Mouse (Mus musculus) midbrain, embryonic 15.5 days (tissue): ENCODE data around the gene Cercam. TPM values are rescaled to one million over a fixed set of nuclear protein-coding genes. Genes with fewer than 3 reads are reported as not detected.

Source experiments
- ATAC-seq: fragments of 200-750 bp; cut with Nextera tagmentation; replicated peaks from 2 replicates; pipeline ENCODE4 v1.8.0; 2017; ENCODE audit warnings: moderate TSS enrichment
- H3K27ac ChIP-seq: fragments of 300-500 bp; sonication (generic); 2 replicates; pipeline ENCODE4 v1.5.1; 2015; ENCODE audit warnings: mild to moderate bottlenecking, inconsistent platforms
- H3K27me3 ChIP-seq: fragments of 300-500 bp; sonication (generic); replicated peaks from 2 replicates; pipeline ENCODE4 v1.6.1; 2015; ENCODE audit warnings: inconsistent platforms
- H3K36me3 ChIP-seq: fragments of 300-500 bp; sonication (generic); replicated peaks from 2 replicates; pipeline ENCODE4 v1.6.1; 2015; ENCODE audit warnings: inconsistent platforms
- H3K4me1 ChIP-seq: fragments of 300-500 bp; sonication (generic); 2 replicates; pipeline ENCODE4 v1.6.1; 2015; ENCODE audit warnings: inconsistent platforms
- H3K4me2 ChIP-seq: fragments of 300-500 bp; sonication (generic); 2 replicates; pipeline ENCODE4 v1.6.1; 2015; ENCODE audit warnings: inconsistent platforms, mild to moderate bottlenecking, moderate library complexity
- H3K4me3 ChIP-seq: fragments of 300-500 bp; sonication (generic); 2 replicates; pipeline ENCODE4 v1.5.1; 2015; ENCODE audit warnings: mild to moderate bottlenecking, inconsistent platforms
- H3K9ac ChIP-seq: fragments of 300-500 bp; sonication (generic); 2 replicates; pipeline ENCODE4 v1.6.1; 2015; ENCODE audit warnings: mild to moderate bottlenecking, inconsistent platforms
- H3K9me3 ChIP-seq: fragments of 300-500 bp; sonication (generic); 2 replicates; pipeline ENCODE4 v1.6.1; 2016; ENCODE audit warnings: inconsistent platforms
- WGBS: fragments of 180-500 bp; shearing (Covaris S2); methylation state at CpG from one replicate; pipeline ENCODE4 v1.1.7; 2015; ENCODE audit warnings: mixed read lengths; 5-methylcytosine and 5-hydroxymethylcytosine counted together
- microRNA-seq: library from miRNA; unstranded; fragments of <30 nt; microRNA quantifications from one replicate; pipeline ENCODE4, GENCODE M21; 2016
- polyA plus RNA-seq: library from polyadenylated mRNA; unstranded; fragments of >200 nt; fragmentation: Nextera tagmentation; extraction: Ambion mirVana; gene quantifications from 2 replicates; pipeline ENCODE4 v1.2.1, GENCODE M21; 2015

Cercam gene
- polyA plus RNA-seq, 1 experiment from 2014 or later = 18.1 TPM

DNA sequence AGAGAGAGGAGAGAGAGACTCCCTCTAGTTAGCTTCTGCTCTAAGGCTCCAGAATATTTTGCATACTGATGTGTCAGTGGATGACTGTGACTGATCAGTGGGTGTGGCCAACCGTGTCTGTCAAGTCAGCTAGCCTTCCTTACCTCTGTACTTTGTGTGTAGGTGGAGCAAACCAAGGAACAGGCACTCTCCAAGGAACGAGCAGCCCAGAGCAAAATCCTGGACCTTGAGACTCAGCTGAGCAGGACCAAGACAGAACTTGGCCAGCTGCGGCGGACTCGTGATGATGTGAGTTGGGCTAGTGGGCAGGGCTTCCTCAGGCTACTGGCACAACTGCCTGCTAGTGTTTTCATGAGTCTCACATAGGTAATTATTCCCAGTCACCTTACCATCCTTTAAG lies 57.6 kb downstream of the Cercam start:
- no peak for ATAC-seq
- Histone ChIP-seq H3K9me3 (no peaks in the 10 kb centered on the region), H3K27me3 (no peaks in the 10 kb centered on the region), H3K27ac (no peak overlapping the region), H3K4me1 (no peaks in the 10 kb centered on the region), H3K4me3 (no peak overlapping the region), H3K9ac (no peak overlapping the region), H3K36me3 (peaks cover 71% of the 10 kb centered on the region), H3K4me2 (no peak overlapping the region)
- WGBS = 91% methylated on average over 5 of the region's 5 CpGs

DNA sequence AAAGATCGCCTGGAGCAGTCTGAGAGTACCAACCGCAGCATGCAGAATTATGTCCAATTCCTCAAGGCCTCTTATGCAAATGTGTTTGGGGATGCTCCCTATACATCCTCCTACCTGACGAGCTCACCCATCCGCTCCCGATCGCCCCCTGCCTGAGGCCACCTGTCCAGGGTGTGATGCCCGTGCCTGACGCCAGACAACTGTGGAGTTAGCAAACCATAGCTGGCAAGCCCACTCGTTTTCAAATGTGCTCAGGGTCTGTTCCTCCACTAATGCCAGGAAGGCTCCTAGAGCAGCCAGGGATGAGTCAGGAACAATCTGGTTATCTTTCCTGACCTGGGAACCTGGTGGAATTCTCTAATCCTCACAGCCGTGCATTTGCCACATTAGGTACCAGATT lies 61.5 kb downstream of the Cercam start:
- ATAC-seq = no peak
- Histone ChIP-seq H3K27me3 (no peaks in the 10 kb centered on the region), H3K4me3 (no peak overlapping the region), H3K9ac (no peak overlapping the region), H3K9me3 (no peaks in the 10 kb centered on the region), H3K27ac (no peak overlapping the region), H3K4me2 (no peak overlapping the region), H3K4me1 (no peaks in the 10 kb centered on the region), H3K36me3 (peaks cover 37% of the 10 kb centered on the region)
- WGBS = 93% methylated on average over 10 of the region's 10 CpGs

DNA sequence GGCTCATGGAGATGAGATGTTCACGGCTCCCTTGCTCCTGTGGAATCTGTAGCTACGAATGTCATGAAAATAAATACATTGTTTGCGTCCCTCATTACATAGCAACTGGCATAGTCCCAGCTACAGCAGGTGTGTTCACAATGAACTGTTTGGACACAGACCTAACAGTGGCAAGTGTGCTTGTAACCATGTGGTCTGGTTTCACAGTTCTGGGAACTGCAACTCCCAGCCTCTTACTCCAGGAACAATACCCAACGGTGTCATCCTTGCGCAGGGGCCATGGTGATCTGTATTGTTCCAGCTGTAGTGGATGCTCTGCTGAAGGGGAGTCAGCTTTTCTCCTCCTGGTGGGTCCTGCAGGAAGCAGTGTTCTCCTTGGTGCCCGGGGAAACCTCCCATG lies 62.2 kb downstream of the Cercam start:
- peaks cover 32% of the 10 kb centered on the region for H3K36me3 ChIP-seq
- H3K9me3 ChIP-seq = no peaks in the 10 kb centered on the region
- H3K4me2 ChIP-seq = no peak overlapping the region
- ATAC-seq = no peak
- H3K27ac ChIP-seq = no peak overlapping the region
- H3K4me1 ChIP-seq = peaks cover 6% of the 10 kb centered on the region
- H3K4me3 ChIP-seq = no peak overlapping the region
- no peaks in the 10 kb centered on the region for H3K27me3 ChIP-seq
- 92% methylated on average over 6 of the region's 6 CpGs for WGBS
- H3K9ac ChIP-seq = no peak overlapping the region

Small RNAs within 50 kb of the gene (microRNA-seq; reads per million reads assigned to microRNA genes)
- gene Mir219a-2 (not detected), gene Mir219b (not detected)

Other genes starting within 250 kb of the Cercam start
- gene Rapgef1, start 249.4 kb upstream of the Cercam start, polyA plus RNA-seq = 24.2 and 25.6 TPM in 2 replicates
- gene Gm13420, start 117.5 kb upstream of the Cercam start, polyA plus RNA-seq = 0.15 and 0.21 TPM in 2 replicates
- gene Gm13547, start 109.9 kb upstream of the Cercam start, polyA plus RNA-seq = 0.89 TPM in 1 of 2 replicates, not detected in the other
- 40.2 and 40.9 TPM in 2 replicates for gene Coq4, start 81.7 kb upstream of the Cercam start, polyA plus RNA-seq
- 39.4 and 39.8 TPM in 2 replicates for gene Trub2, start 80.7 kb upstream of the Cercam start, polyA plus RNA-seq
- 45.9 and 50.9 TPM in 2 replicates for gene Slc27a4, start 66.5 kb upstream of the Cercam start, polyA plus RNA-seq
- gene Urm1, start 49.1 kb upstream of the Cercam start, polyA plus RNA-seq = 20.9 and 28.3 TPM in 2 replicates
- 67.3 and 75.9 TPM in 2 replicates for gene Odf2, start 20.1 kb downstream of the Cercam start, polyA plus RNA-seq
- 75.1 and 78.0 TPM in 2 replicates for gene Gle1, start 66.3 kb downstream of the Cercam start, polyA plus RNA-seq
- 238 and 239 TPM in 2 replicates for gene Sptan1, start 96.4 kb downstream of the Cercam start, polyA plus RNA-seq
- gene Wdr34, start 179.7 kb downstream of the Cercam start, polyA plus RNA-seq = 86.7 and 88.7 TPM in 2 replicates
- 338 and 355 TPM in 2 replicates for gene Set, start 188.2 kb downstream of the Cercam start, polyA plus RNA-seq
- 1.8 and 1.9 TPM in 2 replicates for gene Pkn3, start 208.5 kb downstream of the Cercam start, polyA plus RNA-seq
- 20.5 and 21.0 TPM in 2 replicates for gene Zdhhc12, start 224.5 kb downstream of the Cercam start, polyA plus RNA-seq